Mouse (Mus musculus) myocyte (in vitro differentiated cells): ENCODE data around the gene Tmem54.

ENCODE experiments used
- CEBPB ChIP-seq: IDR thresholded peaks from 2 replicates; pipeline ENCODE4 v1.6.1; 2011; ENCODE audit warnings: mild to moderate bottlenecking, moderate library complexity; ENCODE audit not compliant: poor library complexity, insufficient read depth, severe bottlenecking
- E2F4 ChIP-seq: IDR thresholded peaks from one replicate; pipeline ENCODE4 v1.6.1; 2011; ENCODE audit warnings: mild to moderate bottlenecking, control low read depth, moderate library complexity; ENCODE audit not compliant: insufficient read depth
- MAX ChIP-seq: IDR thresholded peaks from one replicate; pipeline ENCODE4 v1.6.1; 2011; ENCODE audit warnings: low read depth, mild to moderate bottlenecking, control low read depth
- MYOD1 ChIP-seq, 3 experiments: IDR thresholded peaks; one replicate each; pipeline ENCODE4 v1.6.1; 2011; ENCODE audit warnings: control low read depth in 2 of 3, low read depth in 2 of 3, mild to moderate bottlenecking in 2 of 3, moderate library complexity in 1 of 3; ENCODE audit not compliant: insufficient read length in 2 of 3, control insufficient read depth in 1 of 3
- MYOG ChIP-seq, 3 experiments: IDR thresholded peaks; one replicate each; pipeline ENCODE4 v1.6.1; 2011; ENCODE audit warnings: control low read depth in 2 of 3, low read depth in 2 of 3, mild to moderate bottlenecking in 2 of 3; ENCODE audit not compliant: insufficient read length in 2 of 3, control insufficient read depth in 1 of 3, insufficient read depth in 1 of 3
- POLR2A ChIP-seq: IDR thresholded peaks from one replicate; pipeline ENCODE4 v1.6.1; 2011; ENCODE audit warnings: low read depth, mild to moderate bottlenecking, control low read depth, moderate library complexity; ENCODE audit not compliant: insufficient read length
- POLR2AphosphoS2 ChIP-seq: IDR thresholded peaks from one replicate; pipeline ENCODE4 v1.6.1; 2011; ENCODE audit warnings: low read depth, control low read depth; ENCODE audit not compliant: insufficient read length
- REST ChIP-seq: IDR thresholded peaks from one replicate; pipeline ENCODE4 v1.6.1; 2011; ENCODE audit warnings: mild to moderate bottlenecking, control low read depth, moderate library complexity; ENCODE audit not compliant: insufficient read depth, insufficient read length
- SRF ChIP-seq: IDR thresholded peaks from one replicate; pipeline ENCODE4 v1.6.1; 2011; ENCODE audit warnings: low read depth; ENCODE audit not compliant: control insufficient read depth, insufficient read length
- TCF12 ChIP-seq: IDR thresholded peaks from one replicate; pipeline ENCODE4 v1.6.1; 2011; ENCODE audit warnings: mild to moderate bottlenecking, control low read depth; ENCODE audit not compliant: poor library complexity, insufficient read depth, severe bottlenecking
- TCF3 ChIP-seq: IDR thresholded peaks from one replicate; pipeline ENCODE4 v1.6.1; 2011; ENCODE audit warnings: low read depth, control low read depth; ENCODE audit not compliant: insufficient read length
- USF1 ChIP-seq: IDR thresholded peaks from one replicate; pipeline ENCODE4 v1.6.1; 2011; ENCODE audit warnings: low read depth, mild to moderate bottlenecking, control low read depth, moderate library complexity

GRCm38 (mm10) chr4:129108624-129109023 lies 3.3 kb downstream of the Tmem54 start:
- TF ChIP-seq REST (no peak), POLR2A (no peak), USF1 (no peak), TCF12 (no peak), MYOG (IDR thresholded peaks at IDR 0.05; ENCODE audit: control insufficient read depth in 1 of 3, insufficient read depth in 1 of 3, insufficient read length in 2 of 3, low read depth in 2 of 3) (peak in 2 of 3 experiments; percentile 73 to 90), CEBPB (no peak), MYOD1 (IDR thresholded peaks at IDR 0.05; ENCODE audit: control insufficient read depth in 1 of 3, insufficient read length in 2 of 3, low read depth in 2 of 3) (peak in 2 of 3 experiments; percentile 85 to 94), MAX (no peak), SRF (no peak), E2F4 (no peak), POLR2AphosphoS2 (no peak), TCF3 (no peak)
